Mouse (Mus musculus): ENCODE results near the gene 1700001P01Rik. TPM values are rescaled to one million over a fixed set of nuclear protein-coding genes. Genes with fewer than 3 reads are reported as not detected.

1700001P01Rik gene
- total and polyA plus RNA-seq, 2 experiments from 2014 or later, result not detected

DNA sequence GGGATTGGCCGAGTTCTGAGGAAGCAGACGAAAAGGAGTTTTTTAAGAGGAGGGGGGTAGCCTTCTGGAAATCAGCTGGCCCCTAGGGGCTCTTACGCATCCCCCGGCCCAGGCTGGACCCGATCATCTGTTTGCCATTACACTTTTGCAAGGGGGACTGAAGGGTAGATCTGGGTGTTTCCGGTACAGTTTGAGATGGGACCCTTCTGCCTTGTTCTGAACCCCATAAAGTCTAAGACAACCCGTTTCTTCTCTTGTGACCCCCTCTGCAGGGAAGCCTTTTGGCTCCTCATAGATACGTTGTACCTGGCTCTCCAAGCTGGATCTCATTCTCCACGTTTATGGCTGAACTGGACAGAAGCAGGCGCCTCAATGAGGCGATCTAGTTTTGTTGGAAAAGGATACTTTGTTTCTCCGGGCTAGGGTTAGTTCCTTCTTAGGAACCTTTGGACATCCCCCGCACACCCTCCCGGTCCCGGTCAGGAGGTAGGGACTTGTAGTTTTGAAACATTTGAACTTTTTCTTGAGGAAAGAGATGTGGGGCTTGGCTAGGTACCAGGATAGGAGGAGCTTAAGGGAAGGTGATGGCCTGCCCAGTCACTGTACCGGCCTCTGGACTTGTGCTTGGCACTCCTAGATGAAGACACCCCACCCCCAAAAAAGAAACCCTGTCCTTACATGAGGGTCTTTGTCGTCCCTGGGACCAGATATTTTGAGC lies 25.1 kb upstream of the 1700001P01Rik start:
- Histone ChIP-seq H3K9me3 (ENCODE audit: low read length) (no peaks in the 10 kb centered on the region), H3K4me3 (ENCODE audit: low read depth, low read length) (peak overlapping the region; percentile 89), H3K27ac (ENCODE audit: low read depth, low read length) (peak overlapping the region; percentile 95), H3K4me2 (ENCODE audit: low read depth, low read length, poor library complexity, severe bottlenecking) (peak overlapping the region; percentile 71), H3K36me3 (ENCODE audit: insufficient read depth, low read length) (no peaks in the 10 kb centered on the region), H3K9ac (replicated peaks; ENCODE audit: low read length, poor library complexity, severe bottlenecking) (peak overlapping the region; percentile 85), H3K27me3 (ENCODE audit: insufficient read depth, low read length) (no peaks in the 10 kb centered on the region), H3K4me1 (ENCODE audit: insufficient read depth, low read length) (peaks cover 24% of the 10 kb centered on the region)
- DNase-seq (ENCODE audit: low spot score), result no peak
- no peak for TF ChIP-seq CTCF (IDR thresholded peaks at IDR 0.05)
- 5% methylated on average over 17 of the region's 17 CpGs for WGBS
- no peak for ATAC-seq (ENCODE audit: low FRiP score)

DNA sequence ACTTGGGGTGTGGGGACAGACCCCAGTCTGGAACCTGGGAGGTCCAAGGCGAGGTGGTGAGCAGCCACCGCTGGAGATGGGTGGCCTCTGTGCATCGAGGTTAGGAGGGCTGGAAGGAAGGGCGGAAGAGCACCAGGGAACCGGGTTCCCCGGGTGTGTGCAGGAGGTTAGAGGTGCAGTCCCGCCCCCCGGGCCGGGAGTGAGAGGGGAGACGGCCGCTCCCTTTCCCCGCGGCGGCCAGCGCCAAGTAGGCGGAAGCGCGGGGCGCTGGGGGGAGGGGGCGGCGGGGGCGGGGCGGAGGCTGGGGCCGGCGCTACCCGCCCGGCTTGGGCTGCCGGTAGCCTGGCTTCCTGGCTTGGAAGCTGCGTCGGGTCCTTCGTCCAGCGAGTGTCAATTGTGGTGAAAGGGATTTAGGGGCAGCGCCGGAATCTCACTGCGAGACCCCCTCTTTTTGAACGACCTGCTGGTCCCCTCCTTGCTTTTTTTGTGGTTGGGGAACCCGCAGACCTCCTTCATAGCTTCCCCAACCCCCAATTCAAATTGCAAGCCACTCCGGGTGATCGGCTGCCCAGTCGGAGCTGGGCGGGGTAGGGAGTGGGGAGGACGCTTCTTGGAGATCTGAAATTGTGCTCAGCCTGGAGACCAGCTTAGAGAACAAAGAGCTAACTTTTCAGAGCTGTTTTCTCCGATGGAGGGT lies 24.4 kb upstream of the 1700001P01Rik start:
- DNase-seq (ENCODE audit: low spot score), result no peak
- Histone ChIP-seq H3K4me2 (ENCODE audit: low read depth, low read length, poor library complexity, severe bottlenecking) (peak overlapping the region; percentile 71), H3K36me3 (ENCODE audit: insufficient read depth, low read length) (no peaks in the 10 kb centered on the region), H3K4me1 (ENCODE audit: insufficient read depth, low read length) (peaks cover 17% of the 10 kb centered on the region), H3K9ac (replicated peaks; ENCODE audit: low read length, poor library complexity, severe bottlenecking) (peak overlapping the region; percentile 85), H3K27ac (ENCODE audit: low read depth, low read length) (peak overlapping the region; percentile 95), H3K4me3 (ENCODE audit: low read depth, low read length) (peak overlapping the region; percentile 89), H3K9me3 (ENCODE audit: low read length) (no peaks in the 10 kb centered on the region), H3K27me3 (ENCODE audit: insufficient read depth, low read length) (no peaks in the 10 kb centered on the region)
- no peak for TF ChIP-seq CTCF (IDR thresholded peaks at IDR 0.05)
- 2% methylated on average over 32 of the region's 43 CpGs for WGBS
- peak; percentile 57 for ATAC-seq (ENCODE audit: low FRiP score)

DNA sequence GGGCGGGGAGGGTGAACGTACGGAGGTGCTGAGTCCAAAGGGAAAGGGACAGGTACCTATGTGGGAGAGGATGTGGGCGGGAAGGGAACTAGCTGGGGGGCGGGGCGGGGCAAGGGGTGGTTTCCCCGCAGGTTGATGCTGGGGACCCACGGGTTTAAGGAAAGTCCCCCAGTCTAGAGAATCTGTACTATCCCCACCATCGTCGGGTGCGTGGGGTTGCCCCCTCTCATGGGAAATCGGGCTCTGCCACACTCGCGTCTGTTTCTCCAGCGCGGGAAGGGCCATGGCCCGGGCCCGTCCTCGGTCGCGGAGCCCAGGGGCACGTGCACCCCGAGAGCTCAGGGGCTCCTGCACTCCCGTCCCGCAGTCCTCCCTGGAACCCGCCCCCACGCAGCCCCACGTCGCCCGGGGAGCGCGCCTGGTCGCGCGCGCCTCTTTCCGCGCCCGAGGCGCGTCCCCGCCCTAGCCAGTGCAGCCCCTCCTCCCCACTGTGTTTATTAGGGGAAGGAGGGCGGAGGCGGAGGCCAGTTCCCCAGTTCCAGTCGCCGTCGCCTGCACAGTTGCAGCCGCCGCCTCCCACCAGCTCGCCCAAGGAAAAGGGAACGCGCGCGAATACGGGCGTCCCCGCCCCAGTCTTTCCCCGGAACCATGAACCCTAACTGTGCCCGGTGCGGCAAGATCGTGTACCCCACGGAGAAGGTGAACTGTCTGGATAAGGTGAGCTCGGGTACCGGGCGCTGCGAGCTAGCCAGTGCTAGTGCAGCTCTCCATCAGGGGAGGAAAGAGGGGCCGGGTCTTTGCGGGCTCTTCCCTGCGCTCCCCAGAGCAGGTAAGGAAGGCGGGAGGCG lies 23.7 kb upstream of the 1700001P01Rik start:
- peak overlapping the region; percentile 95 for H3K27ac ChIP-seq (ENCODE audit: low read depth, low read length)
- H3K4me2 ChIP-seq (ENCODE audit: low read depth, low read length, poor library complexity, severe bottlenecking), result peak overlapping the region; percentile 71
- H3K36me3 ChIP-seq (ENCODE audit: insufficient read depth, low read length), result no peaks in the 10 kb centered on the region
- DNase-seq (ENCODE audit: low spot score) (peak; percentile 91), ATAC-seq (ENCODE audit: low FRiP score) (peak; percentile 86)
- H3K4me1 ChIP-seq (ENCODE audit: insufficient read depth, low read length), result peaks cover 10% of the 10 kb centered on the region
- peak overlapping the region; percentile 85 for H3K9ac ChIP-seq (replicated peaks; ENCODE audit: low read length, poor library complexity, severe bottlenecking)
- no peaks in the 10 kb centered on the region for H3K27me3 ChIP-seq (ENCODE audit: insufficient read depth, low read length)
- no peaks in the 10 kb centered on the region for H3K9me3 ChIP-seq (ENCODE audit: low read length)
- WGBS, result under 1% methylated on average over 63 of the region's 71 CpGs
- no peak for TF ChIP-seq CTCF (IDR thresholded peaks at IDR 0.05)
- peak overlapping the region; percentile 89 for H3K4me3 ChIP-seq (ENCODE audit: low read depth, low read length)

DNA sequence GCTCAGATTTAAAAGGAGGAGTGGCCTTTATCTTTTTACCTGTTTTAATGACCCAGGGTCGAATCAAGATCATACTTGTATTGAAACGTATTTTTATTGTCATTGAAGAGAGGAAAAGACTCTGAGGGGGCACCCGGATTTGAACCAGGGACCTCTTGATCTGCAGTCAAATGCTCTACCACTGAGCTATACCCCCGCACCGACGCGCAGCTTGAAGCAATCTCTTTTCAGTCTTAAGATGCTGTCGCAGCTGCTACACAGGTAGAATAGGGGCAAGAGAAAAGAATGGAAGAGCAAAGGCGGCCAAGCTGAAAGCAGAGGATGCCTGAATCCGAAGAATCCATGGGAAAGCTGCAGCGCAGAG lies 23.0 kb upstream of the 1700001P01Rik start, which contains the start of gene Lasp1:
TSS of gene Lasp1 (plus strand) at position 219 of the 364 bp plus-strand sequence.
- peak; percentile 67 for ATAC-seq (ENCODE audit: low FRiP score)
- no peak for TF ChIP-seq CTCF (IDR thresholded peaks at IDR 0.05)
- WGBS, result under 1% methylated on average over 11 of the region's 11 CpGs

DNA sequence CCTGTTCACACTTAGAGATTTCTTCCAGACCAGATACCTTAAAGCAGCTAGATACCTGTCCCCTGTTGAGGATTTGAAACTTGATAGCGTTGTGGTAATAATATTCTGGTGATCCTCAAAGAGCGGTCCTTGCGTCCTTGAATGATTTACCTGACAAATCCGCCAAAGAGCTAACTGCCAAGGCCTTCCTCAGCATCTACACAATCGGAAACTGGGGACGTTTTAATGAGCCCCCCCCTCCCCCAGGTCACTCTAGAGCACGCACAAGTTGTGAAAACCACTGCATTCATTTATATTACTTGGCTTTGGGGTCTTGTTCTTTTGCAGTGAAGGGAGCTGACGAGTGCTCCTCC lies 22.3 kb upstream of the 1700001P01Rik start:
- Histone ChIP-seq H3K4me1 (ENCODE audit: insufficient read depth, low read length) (peaks cover 10% of the 10 kb centered on the region), H3K9me3 (ENCODE audit: low read length) (no peaks in the 10 kb centered on the region), H3K9ac (replicated peaks; ENCODE audit: low read length, poor library complexity, severe bottlenecking) (no peak overlapping the region), H3K4me2 (ENCODE audit: low read depth, low read length, poor library complexity, severe bottlenecking) (peak overlapping the region; percentile 71), H3K27me3 (ENCODE audit: insufficient read depth, low read length) (no peaks in the 10 kb centered on the region), H3K27ac (ENCODE audit: low read depth, low read length) (peak overlapping the region; percentile 95; the same call in 1 of the 2 replicates), H3K4me3 (ENCODE audit: low read depth, low read length) (peak overlapping the region; percentile 89), H3K36me3 (ENCODE audit: insufficient read depth, low read length) (no peaks in the 10 kb centered on the region)
- no peak for TF ChIP-seq CTCF (IDR thresholded peaks at IDR 0.05)
- WGBS, result 29% methylated on average over 8 of the region's 8 CpGs
- ATAC-seq (ENCODE audit: low FRiP score) (no peak), DNase-seq (ENCODE audit: low spot score) (no peak)

More for the DNA sequence above, 23.0 kb upstream of the 1700001P01Rik start, which contains the start of gene Lasp1:
- H3K4me2 ChIP-seq (ENCODE audit: low read depth, low read length, poor library complexity, severe bottlenecking), result peak within 1 kb of the TSS; percentile 71
- H3K4me1 ChIP-seq (ENCODE audit: insufficient read depth, low read length), result peaks cover 10% of the 10 kb centered on the region
- peak; percentile 91 for DNase-seq (ENCODE audit: low spot score)
- peak within 1 kb of the TSS; percentile 85 for H3K9ac ChIP-seq (replicated peaks; ENCODE audit: low read length, poor library complexity, severe bottlenecking)
- no peaks in the 10 kb centered on the region for H3K36me3 ChIP-seq (ENCODE audit: insufficient read depth, low read length)
- H3K9me3 ChIP-seq (ENCODE audit: low read length), result no peaks in the 10 kb centered on the region
- peak within 1 kb of the TSS; percentile 89 for H3K4me3 ChIP-seq (ENCODE audit: low read depth, low read length)
- H3K27ac ChIP-seq (ENCODE audit: low read depth, low read length), result peak within 1 kb of the TSS; percentile 95
- no peaks in the 10 kb centered on the region for H3K27me3 ChIP-seq (ENCODE audit: insufficient read depth, low read length)
